Mouse (Mus musculus) frontal cortex, adult (tissue): ENCODE measurements at regions not wholly inside any gene's neighbourhood (a gene's known extent, or its start where the extent isn't known, plus 50 kb on each side); places are given as distances from the start of the nearest gene placed in this dataset.

Experiments
- ATAC-seq: cut with Nextera tagmentation; 2 replicates; pipeline ENCODE4 v1.9.2; 2017; ENCODE audit warnings: mild to moderate bottlenecking, moderate library complexity, mixed read lengths; ENCODE audit not compliant: low TSS enrichment

DNA sequence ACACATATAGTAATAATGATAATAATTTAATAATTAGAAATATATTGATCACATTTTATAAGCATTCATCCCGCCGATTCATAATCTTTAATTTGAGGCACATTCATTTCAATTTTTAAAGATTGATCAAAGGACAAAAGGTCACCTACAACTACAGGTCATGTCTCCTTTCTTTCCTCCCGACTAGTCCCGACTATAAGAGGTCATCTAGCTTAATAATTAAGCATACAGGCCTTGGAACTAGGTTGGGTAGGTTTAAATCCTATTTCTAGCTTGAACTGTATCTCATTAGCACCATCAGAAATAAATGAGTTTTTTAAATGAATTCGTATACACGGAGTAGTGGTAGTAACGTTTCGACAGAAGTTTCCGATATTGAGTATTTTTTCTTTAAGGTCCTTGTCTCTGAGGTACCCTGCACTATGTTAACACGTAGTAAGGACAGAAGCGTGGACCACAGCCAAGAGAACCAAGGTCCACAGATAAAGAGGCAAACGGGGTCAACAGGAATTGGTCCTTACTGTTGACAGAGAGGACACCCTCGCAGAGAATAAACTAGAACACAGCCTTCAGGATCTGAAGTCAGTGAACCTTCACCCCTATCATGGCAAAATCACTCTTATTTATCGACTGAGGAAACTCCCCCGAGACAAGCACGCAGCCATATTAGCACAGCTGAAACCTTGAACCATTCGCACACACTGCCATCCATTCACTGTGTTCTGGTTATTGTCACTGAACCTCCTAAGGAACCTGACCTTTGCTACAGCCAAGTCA lies 185.8 kb upstream of the Jmjd1c start:
- no peak for ATAC-seq

DNA sequence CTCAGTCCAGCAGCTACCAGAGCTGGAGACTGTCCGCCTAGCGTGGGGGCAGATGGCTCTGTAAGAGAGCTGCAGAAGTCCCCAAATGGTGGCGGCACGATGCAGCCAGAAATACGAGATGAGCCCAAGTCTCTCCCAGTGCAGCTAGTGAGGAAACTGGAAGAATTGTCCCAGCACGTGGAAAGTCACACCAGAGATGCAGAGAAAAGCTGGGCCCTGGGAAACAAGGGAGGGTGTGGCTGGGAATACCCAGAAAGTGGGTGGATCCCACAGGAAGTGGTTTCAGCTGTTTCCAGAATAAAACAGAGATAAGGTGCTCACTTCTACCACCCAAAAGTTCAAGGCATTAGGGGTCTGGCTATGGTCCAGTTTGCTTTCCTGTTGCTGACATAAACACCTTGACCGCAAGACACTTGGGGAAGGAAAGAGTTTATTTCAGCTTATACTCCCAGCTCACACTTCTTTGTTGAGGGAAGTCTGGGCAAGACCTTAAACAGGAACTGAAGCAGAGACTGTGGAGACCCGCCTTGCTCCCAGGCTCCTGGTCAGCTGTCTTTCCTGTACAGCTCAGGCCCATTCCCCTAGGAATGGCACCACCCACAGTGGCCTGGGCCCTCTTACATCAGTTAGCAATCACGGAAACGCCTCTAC lies 184.5 kb upstream of the Jmjd1c start:
- peak; percentile 80 for ATAC-seq

DNA sequence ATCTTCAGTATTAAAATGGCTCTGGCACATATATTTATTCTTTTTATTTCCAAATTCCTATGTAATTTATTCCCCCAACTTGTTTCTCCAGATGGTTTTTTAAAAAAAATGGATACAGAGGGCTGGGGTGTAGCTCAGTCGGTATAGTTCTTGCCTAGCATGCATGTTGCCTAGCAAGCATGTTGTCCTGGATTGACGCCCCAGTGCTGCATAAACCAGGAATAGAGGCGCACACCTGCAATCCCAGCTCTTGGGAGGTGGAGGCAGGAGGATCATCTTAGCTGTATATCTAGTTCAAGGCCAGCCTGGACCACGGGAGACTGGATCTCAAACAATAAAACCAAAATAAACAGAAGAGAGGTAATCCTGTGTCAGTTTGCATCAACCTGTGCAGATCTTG lies 183.5 kb upstream of the Jmjd1c start:
- ATAC-seq: no peak

DNA sequence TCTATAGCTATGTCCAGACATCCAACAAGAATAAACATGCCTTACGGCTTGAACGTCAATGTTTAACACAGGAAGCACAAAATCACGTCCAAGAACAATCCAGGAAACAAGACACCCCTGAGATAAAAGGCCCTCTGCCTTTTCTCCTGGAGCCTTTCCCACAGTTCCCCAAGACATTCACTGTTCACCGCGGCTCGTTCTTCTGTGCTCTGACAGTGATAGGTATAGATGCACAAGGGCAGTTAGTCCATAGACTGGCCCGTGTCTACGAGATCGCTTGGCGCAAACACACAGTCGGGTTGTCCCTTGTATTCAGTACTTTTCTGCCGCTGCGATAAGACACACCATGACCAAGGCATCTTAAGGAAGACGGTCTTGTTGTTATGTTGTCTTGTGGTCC lies 182.7 kb upstream of the Jmjd1c start:
- ATAC-seq: no peak

DNA sequence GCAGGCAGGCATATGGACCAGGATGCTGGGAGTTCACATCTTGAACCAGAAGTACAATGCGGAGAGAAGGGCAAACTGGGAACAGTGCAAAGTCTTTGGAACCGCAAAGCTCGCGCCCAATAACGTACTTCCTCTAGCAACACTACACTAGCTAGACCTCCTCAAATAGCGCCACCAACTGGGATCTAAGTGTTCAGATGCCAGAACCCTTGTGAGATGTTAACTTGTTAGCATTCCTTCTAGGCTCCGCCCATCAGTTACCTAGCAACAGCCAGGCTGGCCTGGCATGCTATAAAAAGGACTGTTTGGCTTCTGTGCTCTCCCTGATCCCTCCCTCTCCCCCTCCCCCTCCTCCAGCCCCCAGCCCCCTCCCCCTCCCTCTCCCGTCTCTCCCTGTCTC lies 182.3 kb upstream of the Jmjd1c start:
- no peak for ATAC-seq

DNA sequence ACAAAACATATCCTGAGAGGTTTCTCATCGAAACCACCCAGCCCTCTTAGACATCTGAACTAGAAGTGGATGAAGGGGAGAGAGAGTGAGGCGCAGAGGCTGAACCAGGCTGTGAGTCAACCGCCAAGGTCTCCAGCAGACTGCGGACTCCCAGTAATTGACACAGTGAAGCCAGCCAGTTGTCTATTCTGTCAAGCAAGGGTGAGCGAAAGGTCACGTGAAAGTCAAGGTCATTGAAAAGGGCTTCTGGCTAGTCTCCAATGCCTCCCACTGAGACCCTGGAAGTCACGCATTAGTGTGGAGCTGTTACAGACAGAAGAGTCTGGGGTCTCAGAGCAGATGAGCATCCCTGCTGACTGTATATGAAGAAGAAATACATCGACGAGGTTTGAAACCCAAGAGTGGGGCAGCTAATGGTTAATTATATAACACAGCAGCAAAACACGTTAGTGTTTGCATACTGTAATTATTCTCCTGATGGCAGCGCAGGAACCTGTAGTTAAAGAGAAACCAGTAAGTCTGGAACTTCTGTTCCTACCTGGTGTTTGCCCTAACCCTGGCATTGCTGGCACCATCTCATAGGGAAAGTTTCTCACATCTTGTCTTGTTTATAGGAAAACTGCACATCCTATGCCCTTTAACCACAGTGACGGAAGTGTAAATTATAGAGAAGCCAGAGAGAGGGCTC lies 181.5 kb upstream of the Jmjd1c start:
- ATAC-seq: no peak

DNA sequence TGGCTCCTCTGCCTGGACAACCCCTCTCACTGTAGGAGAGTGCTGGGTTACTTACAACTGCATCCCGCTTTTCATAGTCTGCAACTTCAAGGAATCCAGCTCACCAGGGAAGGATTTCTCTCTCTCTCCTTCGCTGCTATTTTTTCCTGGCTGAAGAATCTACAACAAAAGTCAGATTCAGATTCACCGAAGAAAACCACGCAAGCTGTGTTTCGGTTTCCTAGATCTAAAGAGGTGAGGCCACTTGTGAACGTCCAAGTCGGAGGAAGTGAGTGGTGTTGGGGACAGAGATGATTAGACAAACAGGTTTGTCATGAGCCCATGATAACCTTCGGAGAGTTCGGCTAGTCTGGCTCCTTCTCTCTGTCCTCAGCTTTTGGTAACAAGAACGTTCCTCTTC lies 180.1 kb upstream of the Jmjd1c start:
- ATAC-seq: no peak

DNA sequence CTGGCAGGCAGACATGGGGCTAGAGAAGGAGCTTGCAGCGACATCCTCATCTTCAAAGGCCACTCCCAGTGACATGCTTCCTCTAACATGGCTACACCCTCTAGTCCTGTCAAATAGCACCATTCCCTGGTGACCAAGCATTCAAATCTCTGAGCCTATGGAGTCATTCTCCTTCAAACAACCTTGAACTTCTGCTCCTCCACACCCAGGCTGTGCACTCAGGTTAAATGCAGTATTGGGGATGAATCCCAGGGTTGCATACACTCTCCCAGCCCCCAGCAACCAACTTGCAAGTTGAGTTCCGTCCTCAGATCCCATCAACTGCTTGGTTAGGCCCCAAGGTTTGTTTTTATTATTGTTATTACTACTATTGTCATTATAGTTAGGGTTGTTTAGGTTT lies 178.2 kb upstream of the Jmjd1c start:
- no peak for ATAC-seq

DNA sequence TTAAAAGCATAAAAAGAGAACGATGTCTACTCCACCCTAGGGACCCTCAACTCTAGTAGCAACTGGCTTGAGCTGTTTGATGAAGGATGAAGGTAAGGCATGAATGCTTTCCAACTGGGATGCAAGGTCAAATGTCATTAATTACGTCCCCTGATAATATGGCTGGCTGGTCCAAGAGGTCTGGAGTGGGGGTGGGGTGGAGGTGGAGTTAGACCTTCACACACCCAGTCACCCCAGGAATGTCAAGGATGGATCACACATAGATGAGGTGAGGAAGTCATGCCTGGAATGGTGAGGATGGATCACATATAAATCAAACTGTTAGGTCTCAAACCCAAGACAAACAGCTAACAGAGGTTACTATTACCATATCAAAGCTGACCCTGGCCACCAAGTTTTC lies 177.2 kb upstream of the Jmjd1c start:
- no peak for ATAC-seq

DNA sequence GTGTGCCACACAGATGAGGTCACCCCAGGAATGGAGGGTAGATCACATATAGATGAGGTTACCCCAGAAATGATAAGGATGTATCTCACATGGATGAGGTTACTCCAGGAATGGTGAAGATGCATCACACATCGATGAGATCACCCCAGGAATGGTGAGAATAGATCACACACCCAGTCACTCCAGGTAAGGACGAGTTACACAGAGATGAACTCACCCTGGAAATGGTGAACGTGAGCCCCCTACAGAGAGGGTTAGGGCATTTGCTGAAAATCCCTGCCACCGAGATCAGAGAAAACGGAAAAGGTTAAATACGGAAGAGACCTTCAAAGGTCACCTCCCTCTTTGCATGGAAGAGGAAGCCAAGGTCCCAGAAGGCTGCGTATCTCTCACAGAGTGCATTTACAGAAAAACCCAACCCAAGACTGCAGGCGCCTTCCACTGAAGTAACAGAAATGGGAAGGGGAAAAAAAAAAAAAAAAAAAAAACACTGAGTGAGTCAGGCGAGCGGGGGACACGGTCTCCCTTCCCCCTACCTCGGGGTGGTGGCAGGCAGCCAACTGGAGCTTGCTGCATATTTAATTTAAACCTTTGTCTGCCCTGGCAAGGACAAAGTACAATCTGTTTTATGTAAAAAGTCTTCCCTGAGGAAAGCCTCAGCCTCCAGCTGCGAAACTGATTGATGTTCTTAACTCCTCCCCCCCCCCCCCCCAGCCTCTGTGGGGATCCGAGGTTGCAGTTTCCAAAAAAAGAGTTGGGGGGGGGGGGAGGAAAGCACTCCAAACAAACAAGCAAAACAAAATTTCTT lies 175.8 kb upstream of the Jmjd1c start:
- peak; percentile 69 for ATAC-seq

DNA sequence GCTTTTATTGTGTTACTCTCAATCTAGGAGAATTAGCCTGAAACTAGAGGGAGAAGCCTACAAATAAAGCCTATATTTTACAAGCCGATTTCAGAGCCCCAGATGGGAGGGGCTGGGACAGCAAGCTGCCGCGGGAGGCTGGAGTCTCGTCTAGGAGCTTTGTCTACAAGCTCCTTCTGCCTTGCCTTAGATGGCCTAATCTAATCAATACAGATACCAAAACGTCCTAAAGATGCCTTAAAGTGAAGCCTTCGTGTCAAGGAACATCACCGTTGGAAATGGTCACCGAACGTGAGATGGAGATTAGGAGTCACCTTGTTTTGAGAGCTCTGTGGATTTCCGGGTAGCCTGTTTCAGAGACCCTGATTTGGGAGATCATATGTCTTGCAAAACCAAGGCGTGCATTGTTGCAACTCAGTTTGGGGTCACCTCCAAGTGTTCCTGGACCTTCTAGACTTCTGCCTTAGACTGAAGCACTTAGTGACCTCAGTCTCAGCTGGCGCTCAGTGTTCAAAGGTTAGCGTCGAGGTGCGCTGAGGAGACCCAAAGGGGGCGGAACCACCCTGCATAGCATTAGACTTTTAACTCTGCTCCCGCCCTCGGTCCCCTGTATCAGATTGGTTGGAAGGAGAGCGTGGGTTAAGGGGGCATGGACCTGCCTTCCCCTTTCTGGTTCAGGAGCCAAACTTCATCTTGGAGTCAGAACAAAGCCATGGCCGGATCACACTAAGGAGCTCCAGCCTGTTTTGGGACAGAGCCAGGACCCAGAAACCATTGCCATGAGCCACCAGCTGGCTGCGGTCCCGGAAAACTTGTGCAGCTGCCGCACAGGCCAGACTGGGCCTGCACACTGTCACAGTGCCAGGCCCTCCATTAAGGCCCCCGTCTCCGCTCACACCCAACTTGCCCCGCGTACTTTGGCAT lies 174.9 kb upstream of the Jmjd1c start:
- ATAC-seq: peak; percentile 71

DNA sequence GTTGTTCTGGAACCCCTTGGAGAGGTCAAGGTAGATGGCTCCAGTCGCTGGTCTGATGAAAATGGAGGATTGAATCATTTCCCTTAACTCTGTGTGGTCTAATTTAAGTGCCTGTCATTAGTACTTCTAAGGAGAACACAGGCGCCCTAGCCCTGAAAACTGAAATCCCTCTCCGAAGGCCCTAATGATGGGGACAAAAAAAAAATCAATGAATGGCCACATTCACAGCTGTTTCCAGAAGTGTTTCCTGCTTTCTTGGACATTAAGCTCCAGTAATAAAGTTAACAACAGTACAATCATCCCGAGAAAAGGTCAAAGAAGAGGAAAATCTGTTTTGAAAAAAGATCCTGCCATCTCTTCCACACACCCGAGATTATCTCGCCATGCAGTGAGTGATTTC lies 174.1 kb upstream of the Jmjd1c start:
- no peak for ATAC-seq

DNA sequence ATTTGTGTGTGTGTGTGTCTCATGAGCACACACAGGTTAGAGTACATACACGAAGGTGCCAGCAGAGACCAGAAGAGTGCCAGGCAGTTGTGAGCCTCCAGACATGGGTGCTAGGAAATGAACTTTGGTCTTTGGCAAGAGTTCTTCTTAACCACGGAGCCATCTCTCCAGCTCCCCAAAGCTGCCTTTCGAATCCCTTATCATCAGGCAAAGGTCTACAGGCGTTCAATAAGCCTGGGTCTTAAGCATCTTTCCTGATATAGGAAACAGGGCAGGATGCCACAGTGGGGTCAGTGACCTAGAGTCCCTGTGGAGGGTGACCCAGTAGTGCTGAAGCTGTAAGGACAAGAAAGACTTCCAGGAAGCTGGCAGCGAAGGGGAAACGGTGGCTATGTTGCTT lies 173.6 kb upstream of the Jmjd1c start:
- no peak for ATAC-seq

DNA sequence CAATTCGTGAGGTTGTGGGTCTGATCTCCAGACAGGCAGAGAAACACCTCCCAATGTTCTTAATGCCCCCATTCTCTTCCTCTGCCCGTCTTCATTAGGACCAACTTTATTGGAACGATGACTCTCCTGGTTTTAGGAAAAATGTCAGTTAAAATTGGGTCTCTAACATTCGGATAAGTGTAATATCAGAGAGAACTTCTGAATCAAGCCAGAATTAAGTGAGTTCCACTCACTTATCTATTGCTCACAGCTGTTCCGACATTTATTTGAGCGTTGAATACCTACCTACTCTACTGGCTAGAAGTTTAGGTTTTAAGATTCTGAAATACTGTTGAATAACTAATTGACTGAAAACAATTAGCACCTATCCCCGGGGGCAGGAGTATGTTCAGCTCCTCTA lies 172.0 kb upstream of the Jmjd1c start:
- ATAC-seq: no peak

DNA sequence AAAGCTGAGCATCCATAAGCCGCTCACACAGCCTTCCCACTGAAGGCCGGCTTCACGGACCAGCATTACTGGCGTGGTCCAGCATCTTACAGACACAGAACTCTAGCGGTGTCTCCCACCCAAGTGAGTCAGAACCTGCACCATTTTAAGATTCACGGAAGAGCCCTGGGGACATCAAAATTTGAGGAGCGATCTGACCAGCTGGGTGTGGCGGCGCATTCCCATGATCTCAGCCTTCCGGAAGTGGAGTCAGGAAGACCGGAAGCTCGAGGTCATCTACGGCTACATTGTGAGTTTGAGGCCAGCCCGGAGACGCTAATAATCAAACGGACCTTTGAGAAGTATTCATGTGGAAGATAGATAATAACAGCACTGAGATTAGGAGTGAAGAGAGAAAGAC lies 171.5 kb upstream of the Jmjd1c start:
- no peak for ATAC-seq

DNA sequence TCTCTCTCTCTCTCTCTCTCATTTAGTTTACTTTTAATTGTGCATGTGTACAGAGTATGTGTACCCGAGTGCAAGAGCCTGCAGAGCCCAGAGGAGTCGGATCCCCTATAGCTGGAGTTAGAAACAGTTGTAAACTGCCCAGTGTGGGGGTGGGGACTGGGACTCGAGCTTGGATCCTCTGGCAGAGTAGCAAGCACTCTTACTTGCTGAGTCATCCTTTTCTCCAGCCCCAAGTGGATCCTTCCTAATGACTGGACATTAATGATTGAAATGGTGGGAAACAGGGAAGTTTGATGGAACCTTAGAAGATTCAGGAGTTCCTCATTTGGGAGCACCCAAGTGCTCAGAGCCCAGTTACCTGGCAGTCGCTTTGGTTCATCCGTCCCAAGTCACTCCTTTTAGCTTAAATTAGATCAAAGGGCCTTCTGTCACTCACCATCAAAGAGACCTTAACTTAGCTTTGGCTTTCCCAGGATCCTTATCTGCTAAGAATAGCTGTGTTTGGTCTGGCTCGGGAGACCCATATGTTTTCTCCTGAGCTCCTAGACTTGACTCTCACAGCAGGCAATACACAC lies 170.3 kb upstream of the Jmjd1c start:
- ATAC-seq: no peak

DNA sequence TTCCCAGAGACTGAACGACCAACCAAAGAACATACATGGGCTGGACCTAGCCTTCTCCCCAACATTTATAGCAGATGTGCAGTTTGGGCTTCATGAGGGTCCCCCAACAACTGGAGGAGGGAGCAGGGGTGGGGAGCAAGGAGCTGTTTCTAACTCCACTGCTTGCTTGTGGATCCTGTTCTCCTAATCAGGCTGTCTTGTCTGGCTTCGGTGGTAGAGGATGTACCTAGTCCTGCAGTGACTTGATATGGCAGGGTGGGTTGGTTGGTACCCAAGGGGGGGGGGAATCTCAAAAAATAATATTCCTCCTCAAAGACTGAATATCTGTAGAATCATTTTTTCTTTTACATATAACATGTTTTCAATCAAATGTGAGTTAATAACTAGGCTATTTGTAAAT lies 168.3 kb upstream of the Jmjd1c start:
- no peak for ATAC-seq

DNA sequence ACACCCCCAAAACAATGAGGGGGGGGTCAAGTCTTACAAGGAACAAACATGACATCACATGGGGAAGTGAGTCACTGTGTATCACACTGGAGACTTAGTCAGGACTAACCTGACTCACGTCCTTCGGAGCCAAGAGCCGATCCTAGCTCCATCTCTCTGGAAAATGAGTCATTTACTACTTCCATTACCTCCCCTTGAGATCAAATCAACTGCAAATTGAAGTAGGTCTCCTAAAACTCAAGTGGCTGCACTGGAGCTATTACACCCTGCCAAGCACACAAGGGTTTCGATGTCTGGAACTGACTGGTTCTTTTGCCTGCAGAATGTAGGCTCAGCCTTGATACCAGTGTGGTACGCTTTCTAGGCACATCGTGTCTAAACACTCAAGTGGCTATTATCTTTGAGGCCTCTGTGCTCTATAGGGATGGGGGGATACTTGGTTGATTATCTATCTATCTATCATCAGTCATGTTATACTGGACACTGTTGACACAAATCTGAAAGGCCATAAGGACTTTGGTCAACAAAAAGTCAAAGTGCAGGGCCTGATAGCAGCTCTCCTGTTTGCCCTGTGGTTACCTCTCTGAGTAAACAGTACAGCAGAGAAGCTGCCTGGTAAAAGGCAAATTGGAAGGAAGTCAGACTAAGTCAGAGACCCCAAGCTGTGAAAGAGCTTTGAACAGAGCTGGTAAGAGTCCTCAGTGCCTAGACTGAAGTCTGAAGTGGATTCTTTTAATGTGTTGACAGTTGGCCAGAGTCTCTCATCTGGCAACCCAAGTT lies 167.5 kb upstream of the Jmjd1c start:
- ATAC-seq: peak; percentile 76

DNA sequence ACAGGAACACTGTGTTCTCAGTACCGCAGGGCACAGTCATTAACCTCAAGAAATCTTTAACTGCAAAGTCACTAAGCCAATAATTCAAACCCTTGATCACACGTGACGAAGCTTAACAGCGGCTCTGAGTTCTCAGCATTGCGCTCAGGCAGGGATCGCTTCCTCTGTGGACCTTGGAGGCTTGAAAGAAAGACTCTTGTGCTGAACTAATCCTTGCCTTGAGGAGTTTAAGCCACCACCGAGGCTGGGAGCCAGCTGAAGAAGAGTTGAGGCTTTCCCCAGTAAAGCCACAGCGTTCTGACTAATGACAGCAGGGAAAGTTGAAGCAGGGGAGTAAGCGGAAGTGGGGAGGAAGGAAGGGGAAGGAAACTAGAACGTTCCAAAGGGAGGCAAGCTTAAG lies 165.4 kb upstream of the Jmjd1c start:
- ATAC-seq: no peak

DNA sequence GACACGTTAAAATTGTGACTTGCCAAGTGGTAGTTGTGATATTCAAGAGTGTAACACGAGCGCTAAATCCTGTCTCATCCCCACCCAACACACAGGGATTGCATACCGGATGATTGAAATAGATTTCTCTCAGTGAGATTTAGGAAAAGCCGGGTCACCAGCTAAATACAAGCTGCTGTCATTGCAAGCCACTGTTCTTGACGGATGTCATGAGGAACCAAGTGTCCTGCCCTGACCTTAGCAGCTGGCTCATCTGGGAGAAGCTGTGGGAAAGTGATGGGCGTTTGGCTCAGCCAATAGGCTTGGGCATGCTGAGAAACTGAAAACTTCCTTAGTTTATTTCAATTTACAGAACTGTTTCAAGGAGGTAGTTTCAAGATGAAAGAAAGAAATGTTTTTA lies 164.4 kb upstream of the Jmjd1c start:
- peak; percentile 67 for ATAC-seq
